Mouse (Mus musculus): Measurements from ENCODE around the gene Iffo1. TPM values are rescaled to one million over a fixed set of nuclear protein-coding genes. Genes with fewer than 3 reads are reported as not detected.

The Iffo1 gene
- 1 to 10 TPM; 5.0 to 5.9 TPM for total RNA-seq (2021)
- long read RNA-seq, experiment 1, partial matches to known transcripts = 0 of 5 reads
- long read RNA-seq, experiment 1, other reads (novel, unspliced or antisense) = 4 of 5 reads
- long read RNA-seq, experiment 2, partial matches to known transcripts = 1 of 2 reads
- long read RNA-seq, experiment 2, other reads (novel, unspliced or antisense) = 1 of 2 reads

DNA sequence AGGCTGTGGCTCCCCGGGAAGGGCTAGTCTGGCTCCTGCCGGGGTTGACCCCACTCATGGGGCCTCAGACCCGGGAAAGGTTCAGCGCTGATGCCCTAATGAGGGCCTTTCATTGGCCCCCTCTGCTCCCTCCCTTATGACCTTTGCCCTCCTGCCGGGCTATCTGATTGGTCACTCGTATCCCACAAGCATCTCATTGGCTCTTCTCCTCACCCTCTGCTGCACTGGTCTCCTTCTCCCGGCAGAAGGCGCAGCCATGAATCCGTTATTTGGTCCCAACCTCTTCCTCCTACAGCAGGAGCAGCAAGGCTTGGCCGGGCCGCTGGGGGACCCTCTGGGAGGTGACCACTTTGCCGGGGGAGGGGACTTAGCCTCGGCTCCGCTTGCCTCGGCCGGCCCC, at the start of gene Iffo1:
TSS of gene Iffo1 (plus strand) at position 241 of the 400 bp plus-strand sequence.
- peak; percentile 94 to 96 for DNase-seq

DNA sequence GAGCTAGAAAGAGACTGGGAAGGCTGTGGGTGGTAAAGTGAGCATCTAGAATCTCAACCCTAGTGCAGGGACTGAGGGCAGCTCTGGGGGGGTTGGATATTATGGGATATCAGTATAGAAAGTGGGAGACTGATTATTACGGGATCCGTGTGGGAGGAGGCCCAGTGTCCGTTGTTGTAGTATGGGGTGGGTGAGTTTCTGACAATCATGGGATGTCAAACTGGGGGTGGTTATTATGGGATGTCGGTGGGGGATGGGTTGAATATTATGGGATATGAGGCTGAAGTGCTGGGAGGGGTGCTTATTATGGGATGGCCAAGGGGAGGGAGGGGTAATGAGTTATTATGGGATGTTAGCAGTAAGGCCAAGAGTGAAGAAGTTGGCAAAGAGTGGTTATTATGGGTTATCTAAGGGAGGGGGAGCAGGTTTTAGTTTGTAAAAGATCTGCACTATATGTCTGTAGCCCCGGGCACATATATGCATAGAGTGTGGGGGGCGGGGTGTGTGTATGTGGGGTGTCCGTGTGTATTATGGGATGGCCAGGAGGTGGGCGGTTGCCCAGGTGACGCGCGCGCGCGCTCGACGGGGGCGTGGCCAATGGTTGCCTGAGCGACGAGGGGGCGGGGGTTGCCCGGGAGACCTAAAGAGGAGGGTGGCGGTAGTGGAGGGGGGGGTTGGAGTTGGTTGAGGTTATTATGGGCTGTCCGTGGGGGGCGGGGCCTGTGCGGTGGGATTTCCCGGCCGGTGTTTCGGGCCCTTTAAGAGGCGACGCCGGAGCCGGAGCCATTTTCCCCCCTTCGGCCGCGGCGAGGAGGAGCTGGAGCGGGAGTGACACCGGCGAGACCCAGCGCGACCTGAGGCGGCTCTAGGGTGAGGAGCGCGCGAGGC, 49.4 kb upstream of the Iffo1 start, which contains the start of gene Chd4:
TSS of gene Chd4 (plus strand) at position 591 of the 888 bp plus-strand sequence.
- DNase-seq = peak; percentile 90 to 93

- no peak for DNase-seq
Observed at GRCm38 (mm10) chr6:125096279-125096596, 48.8 kb upstream of the Iffo1 start.

DNA sequence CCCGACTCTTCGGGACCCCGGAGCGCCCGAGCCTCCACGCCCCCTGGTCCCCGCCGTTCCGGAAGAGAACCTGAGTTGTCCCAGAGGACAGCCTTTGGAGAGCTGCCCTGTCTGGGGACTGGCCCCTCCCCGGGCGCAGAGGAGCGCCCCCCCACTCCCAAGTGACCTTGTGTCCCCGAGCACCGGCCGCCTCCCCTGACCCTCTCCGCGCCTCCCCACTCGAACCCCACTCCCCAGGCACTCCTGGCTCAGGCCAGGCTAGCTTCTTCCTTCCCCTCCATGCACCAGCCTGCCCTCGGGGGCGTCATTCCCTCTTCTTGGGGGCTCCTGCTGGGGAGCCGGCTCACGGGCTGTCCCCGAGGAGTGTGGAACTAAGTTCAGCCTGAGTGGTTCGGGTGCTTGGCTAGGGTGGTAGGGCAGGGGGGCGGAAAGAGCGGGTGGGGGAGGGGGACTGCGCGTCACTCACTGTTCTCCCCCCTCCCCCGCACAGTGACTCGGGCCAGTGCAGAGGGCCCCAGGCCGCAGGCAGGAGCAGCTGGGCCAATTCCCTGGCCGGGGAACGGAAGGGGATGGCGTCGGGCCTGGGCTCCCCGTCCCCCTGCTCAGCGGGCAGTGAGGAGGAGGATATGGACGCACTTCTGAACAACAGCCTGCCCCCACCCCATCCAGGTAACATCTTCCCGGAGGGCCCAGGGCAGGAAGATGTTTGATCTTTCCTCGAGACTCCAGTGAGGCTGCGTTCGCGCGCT, 48.3 kb upstream of the Iffo1 start:
- peak; percentile 76 to 77 for DNase-seq

GRCm38 (mm10) chr6:125097346-125097689, 47.7 kb upstream of the Iffo1 start:
- DNase-seq = no peak

DNA sequence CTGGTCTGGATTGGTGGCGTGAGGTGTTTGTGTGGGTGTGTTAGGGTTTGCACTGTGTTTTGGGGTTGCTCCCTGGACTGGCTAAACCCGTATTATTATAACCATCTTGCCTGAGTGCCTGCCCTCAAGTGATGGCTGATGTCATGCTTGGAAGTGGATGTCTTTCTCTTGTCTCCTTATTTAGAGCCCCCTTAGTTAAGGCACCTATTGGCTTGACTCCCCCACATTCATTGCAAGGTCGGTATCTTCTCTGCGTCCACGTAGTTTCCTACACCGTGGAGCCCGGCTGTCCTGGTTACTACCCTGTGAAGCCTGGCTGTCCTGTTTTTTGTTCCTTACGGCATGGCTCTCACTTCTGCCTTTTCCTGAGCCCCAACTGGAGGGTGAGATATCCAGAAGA, 47.1 kb upstream of the Iffo1 start:
- DNase-seq = no peak

DNA sequence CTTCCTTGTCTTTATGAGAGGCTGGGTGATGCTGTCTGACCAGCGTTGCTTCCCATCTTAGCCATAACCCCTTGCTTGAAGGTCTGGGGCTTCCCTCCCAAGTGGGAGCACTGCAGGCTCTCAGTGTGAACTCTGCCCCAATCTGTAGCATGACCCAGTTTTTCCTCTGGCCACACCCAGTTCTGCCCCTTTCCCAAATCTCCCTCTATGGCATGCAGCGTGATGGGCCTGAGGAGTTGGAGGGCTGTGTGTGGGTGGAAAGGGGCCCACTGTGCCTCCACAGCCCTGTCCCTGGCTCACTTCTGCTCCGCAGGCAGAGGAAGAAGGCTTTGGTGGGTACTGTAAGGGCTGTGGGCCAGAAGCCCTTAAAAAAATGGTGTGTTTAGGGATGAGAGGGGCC, 46.5 kb upstream of the Iffo1 start:
- DNase-seq = peak; percentile 29 to 44

DNA sequence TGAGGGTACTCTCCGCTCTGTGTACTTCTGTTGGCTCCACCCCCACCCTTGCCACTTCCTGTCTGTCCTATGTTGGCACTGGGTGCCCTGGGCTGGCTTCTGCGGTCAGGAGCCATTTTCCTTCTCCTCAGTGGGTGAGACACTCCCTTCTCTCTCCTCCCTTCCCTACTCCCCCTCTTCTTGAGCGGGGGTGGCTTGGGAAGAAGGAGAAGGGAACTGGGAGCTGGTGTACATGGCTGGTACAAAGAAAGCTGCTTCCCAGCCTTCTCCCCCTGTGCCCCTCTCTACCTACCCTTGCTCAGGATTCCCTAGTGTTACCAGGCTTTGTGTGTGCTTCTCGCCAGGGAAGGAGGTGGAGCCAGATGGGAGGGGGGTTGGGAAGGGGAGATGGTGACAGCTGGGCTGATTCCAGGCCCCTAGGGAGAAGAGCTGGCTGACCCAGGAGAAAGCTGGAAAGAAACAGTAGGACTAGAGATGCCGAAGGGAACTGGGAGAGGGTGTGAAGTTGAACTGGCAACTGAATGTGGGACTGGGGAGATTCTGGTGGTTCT, 45.5 kb upstream of the Iffo1 start:
- DNase-seq = peak; percentile 56 to 73

GRCm38 (mm10) chr6:125101444-125101843, 43.6 kb upstream of the Iffo1 start:
- no peak for DNase-seq

DNA sequence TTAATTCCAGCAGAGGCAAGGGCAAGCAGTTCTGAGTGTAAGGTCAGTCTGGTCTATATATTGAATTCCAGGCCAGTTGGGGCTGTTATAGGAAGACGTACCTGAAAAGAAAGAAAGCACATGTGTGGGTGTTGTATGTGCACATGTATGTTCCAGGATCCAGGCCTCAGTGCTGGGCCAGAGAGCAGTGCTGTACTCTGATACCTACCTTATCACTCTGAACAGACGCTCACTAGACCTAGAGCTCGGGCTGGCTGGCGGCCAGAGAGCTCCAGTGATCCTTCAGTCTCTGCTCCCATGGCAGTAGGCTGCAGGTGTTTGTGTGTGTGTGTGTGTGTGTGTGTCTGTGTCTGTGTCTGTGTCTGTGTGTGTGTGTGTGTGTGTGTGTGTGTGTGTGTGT, 40.8 kb upstream of the Iffo1 start:
- DNase-seq = no peak

- no peak for DNase-seq
Observed at GRCm38 (mm10) chr6:125107705-125108104, 37.3 kb upstream of the Iffo1 start.

- no peak for DNase-seq
Observed at GRCm38 (mm10) chr6:125109371-125109770, 35.7 kb upstream of the Iffo1 start.

DNA sequence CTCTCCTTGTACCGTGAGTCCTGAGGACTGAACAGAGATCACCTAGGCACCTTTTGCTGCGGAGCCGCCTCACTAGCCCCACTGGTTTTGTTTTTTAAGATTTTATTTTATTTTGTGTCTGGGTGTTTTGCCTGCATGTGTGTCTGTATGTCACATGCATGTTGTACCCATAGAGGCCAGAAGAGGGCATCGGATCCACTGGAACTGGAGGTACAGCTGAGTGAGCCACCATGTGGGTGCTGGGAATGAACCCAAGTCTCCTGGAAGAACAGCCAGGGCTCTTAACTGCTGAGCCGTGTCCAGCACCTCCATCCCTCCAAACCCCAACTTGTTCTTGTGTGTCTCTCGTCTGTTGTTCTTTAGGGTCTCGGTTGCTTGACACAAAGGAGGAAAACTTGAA, 34.1 kb upstream of the Iffo1 start:
- DNase-seq = peak; percentile 29 to 54

GRCm38 (mm10) chr6:125112553-125112952, 32.5 kb upstream of the Iffo1 start:
- DNase-seq = no peak

DNA sequence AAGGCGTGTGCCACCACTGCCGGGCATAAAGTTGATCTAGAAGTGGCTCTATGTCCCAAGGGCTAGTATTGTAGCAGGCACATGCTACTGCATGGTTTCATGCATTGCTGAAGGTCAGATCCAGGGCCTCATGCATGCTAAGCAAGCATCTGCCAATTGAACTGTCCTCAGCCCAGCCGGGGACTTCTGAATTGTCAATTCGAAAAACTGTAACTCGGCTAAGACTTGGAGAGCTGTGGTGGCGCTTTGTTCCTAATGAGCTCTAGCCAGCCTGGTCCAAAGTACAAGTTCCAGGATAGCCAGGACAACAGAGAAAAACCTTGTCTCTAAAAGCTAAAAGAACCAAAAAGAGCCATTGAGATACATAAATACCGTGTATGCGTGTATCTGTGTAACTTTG, 25.7 kb upstream of the Iffo1 start:
- no peak for DNase-seq

DNA sequence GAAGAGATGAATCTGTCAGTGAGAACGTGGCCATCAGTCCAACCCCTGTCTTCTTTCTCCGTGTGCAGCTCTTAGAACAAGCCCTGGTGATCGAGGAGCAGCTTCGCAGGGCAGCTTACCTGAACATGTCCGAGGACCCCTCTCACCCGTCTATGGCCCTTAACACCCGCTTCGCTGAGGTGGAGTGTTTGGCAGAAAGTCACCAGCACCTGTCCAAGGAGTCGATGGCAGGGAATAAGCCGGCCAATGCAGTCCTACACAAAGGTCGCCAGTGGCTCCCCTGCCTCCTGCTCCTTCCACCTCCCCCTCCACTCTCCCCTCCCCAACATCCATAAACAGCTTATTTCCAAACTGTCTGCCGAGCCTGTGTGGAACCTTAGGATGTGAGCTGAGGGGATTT, 16.3 kb upstream of the Iffo1 start:
- DNase-seq = no peak

DNA sequence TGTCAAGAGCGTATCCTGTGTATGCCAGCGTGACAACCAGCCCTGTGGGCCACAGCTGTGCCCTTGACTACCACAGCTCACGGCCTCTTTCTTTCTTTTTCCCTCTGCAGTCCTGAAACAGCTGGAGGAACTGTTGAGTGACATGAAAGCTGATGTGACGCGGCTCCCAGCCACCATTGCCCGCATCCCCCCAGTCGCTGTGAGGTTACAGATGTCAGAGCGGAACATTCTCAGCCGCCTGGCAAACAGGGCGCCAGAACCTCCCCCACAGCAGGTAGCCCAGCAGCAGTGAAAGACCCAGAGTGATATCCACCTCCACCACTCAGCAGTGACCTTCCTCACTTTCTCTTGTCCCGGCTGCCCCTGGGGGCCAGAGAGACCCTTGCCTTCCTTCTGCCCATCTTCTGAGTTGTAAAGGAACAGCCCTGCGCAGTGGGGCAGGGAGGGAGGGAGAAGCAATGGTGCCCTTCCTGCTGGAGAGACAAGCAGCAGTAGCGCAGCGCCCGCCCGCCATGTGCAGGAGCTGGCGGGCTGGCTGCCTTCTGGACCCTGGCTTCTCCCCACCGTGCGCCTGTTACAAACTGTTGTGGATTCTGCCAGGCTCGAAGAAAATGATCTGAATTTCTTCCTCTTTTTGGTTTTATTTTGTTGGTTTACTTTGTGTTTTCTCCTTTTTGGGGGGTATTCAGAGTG, 15.2 kb upstream of the Iffo1 start:
- DNase-seq = no peak

- peak; percentile 90 for DNase-seq
Observed at GRCm38 (mm10) chr6:125131302-125132156, 13.5 kb upstream of the Iffo1 start, which contains the start of gene Nop2. Nop2 (plus strand) TSS chr6:125131909.

DNA sequence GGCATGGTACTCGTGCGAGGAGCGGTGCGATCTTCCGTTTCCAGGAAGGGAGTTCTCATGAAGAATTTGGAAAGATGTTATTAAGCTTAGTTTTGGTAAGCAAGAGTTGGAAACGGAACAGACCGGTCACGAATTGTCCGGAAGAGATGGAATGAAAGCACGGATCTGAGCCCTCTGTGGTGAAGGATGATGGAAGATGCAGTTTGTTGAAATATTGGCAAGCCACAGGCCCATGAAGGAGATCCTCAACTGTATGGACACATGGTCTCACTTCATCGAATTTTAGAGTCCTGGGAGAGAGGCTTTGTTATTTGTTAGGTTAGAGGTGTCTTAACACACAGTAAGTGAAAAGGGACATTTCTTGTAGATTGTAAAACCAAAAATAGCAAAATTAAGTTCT, 12.6 kb upstream of the Iffo1 start:
- DNase-seq = no peak

DNA sequence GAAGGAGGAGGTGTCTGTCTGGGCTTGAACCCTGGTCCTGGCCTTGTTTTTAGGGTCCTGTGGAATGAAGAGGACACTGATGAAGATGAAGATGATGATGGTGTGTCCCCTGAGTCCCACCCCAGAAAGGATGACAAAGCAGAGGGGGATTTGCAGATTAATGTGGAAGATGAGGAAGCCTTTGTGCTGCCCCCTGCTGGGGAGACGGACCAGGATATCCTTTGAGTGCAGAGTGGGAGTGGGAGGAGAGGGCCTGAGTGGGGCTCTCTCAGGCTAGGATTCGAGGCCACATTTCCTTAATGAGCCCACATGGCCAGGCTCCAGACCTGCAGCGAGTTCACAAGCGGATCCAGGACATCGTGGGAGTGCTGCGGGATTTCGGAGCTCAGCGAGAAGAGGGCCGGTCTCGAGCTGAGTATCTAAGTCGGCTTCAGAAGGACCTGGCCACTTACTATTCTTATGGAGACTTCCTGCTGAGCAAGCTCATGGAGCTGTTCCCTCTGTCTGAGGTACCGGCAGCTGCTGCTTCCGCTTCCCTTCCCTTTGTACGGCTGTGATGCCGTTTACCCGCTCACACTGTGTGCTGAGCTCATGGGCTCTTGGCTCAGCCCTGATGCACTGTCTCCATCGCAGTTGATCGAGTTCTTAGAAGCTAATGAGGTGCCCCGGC, 7.9 kb upstream of the Iffo1 start:
- peak; percentile 43 to 65 for DNase-seq

DNA sequence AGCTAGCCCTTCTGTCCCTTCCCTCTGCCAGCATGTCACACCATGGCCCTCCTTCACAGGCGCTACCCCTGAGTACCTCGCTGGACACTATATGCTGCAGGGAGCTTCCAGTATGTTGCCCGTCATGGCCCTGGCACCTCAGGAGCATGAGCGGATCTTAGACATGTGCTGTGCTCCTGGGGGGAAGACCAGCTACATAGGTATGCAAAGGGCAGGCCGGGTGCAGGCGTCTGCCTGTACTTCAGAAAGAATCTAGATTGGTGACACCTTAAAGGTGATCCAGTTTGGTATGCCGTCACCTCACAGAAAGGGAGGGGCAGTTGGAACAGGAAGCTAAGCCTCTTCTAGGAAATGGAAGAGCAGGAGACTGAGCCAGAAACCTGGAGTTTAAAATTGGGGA, 5.3 kb upstream of the Iffo1 start:
- DNase-seq = no peak
